Mouse (Mus musculus) embryo, embryonic 10 days (tissue): ENCODE measurements around the gene Ddah1.

Experiments
- DNase-seq: peaks from one replicate; pipeline ENCODE4 v3.0.0-alpha.2; 2015; ENCODE audit warnings: low spot score

Gene Ddah1

GRCm38 (mm10) chr3:145758561-145759378 is at the start of gene Ddah1:
TSS of gene Ddah1 (plus strand) at chr3:145758675.
- peak; percentile 73 for DNase-seq

- DNase-seq, result no peak
Measured at GRCm38 (mm10) chr3:145715923-145716322, 42.6 kb upstream of the Ddah1 start.

- no peak for DNase-seq
Measured at GRCm38 (mm10) chr3:145719660-145720059, 38.8 kb upstream of the Ddah1 start.

GRCm38 (mm10) chr3:145725078-145725477 is 33.4 kb upstream of the Ddah1 start:
- no peak for DNase-seq

- no peak for DNase-seq
Measured at GRCm38 (mm10) chr3:145728336-145728735, 30.1 kb upstream of the Ddah1 start.

GRCm38 (mm10) chr3:145729531-145729930 is 28.9 kb upstream of the Ddah1 start:
- peak; percentile 68 for DNase-seq

- DNase-seq, result peak; percentile 33
Measured at GRCm38 (mm10) chr3:145730092-145730491, 28.4 kb upstream of the Ddah1 start.

- DNase-seq, result no peak
Measured at GRCm38 (mm10) chr3:145734857-145735256, 23.6 kb upstream of the Ddah1 start.

- no peak for DNase-seq
Measured at GRCm38 (mm10) chr3:145736562-145736961, 21.9 kb upstream of the Ddah1 start.

GRCm38 (mm10) chr3:145738662-145739061 is 19.8 kb upstream of the Ddah1 start:
- DNase-seq, result no peak

GRCm38 (mm10) chr3:145739904-145740303 is 18.6 kb upstream of the Ddah1 start:
- DNase-seq, result no peak

- DNase-seq, result no peak
Measured at GRCm38 (mm10) chr3:145743050-145743449, 15.4 kb upstream of the Ddah1 start.

GRCm38 (mm10) chr3:145743476-145744027 is 14.9 kb upstream of the Ddah1 start:
- DNase-seq, result no peak

GRCm38 (mm10) chr3:145748626-145749025 is 9.8 kb upstream of the Ddah1 start:
- no peak for DNase-seq

- DNase-seq, result no peak
Measured at GRCm38 (mm10) chr3:145756457-145756856, 2.0 kb upstream of the Ddah1 start.

GRCm38 (mm10) chr3:145757177-145757576 is 1.3 kb upstream of the Ddah1 start:
- DNase-seq, result no peak

GRCm38 (mm10) chr3:145757844-145758243 is 631 bp upstream of the Ddah1 start:
- no peak for DNase-seq

- peak; percentile 59 for DNase-seq
Measured at GRCm38 (mm10) chr3:145759379-145760209, 1.1 kb downstream of the Ddah1 start.

- DNase-seq, result no peak
Measured at GRCm38 (mm10) chr3:145760547-145760946, 2.1 kb downstream of the Ddah1 start.

- no peak for DNase-seq
Measured at GRCm38 (mm10) chr3:145761501-145762170, 3.2 kb downstream of the Ddah1 start.

GRCm38 (mm10) chr3:145762957-145763641 is 4.6 kb downstream of the Ddah1 start:
- no peak for DNase-seq

- DNase-seq, result no peak
Measured at GRCm38 (mm10) chr3:145763642-145763972, 5.1 kb downstream of the Ddah1 start.
